Mouse (Mus musculus) c-Kit-positive CD71-negative TER-119-negative erythroid progenitor cells, embryonic 14.5 days (primary cell): ENCODE measurements around the gene Oprd1.

Experiments used
- DNase-seq: peaks from one replicate; pipeline ENCODE4 v3.0.0-alpha.2; 2013; ENCODE audit warnings: low read depth

The Oprd1 gene

GRCm38 (mm10) chr4:132079555-132080275 is 64.6 kb downstream of the Oprd1 start:
- DNase-seq, result peak; percentile 65

GRCm38 (mm10) chr4:132078296-132078714 is 66.0 kb downstream of the Oprd1 start:
- no peak for DNase-seq

GRCm38 (mm10) chr4:132077445-132077844 is 66.8 kb downstream of the Oprd1 start:
- peak; percentile 71 for DNase-seq

GRCm38 (mm10) chr4:132076480-132077405 is 67.5 kb downstream of the Oprd1 start:
- DNase-seq, result peak; percentile 83

- no peak for DNase-seq
Observed at GRCm38 (mm10) chr4:132075796-132076195, 68.5 kb downstream of the Oprd1 start.

- DNase-seq, result peak; percentile 97
Observed at GRCm38 (mm10) chr4:132074933-132075769, 69.1 kb downstream of the Oprd1 start, which contains the start of gene Epb41. Epb41 (minus strand) TSS chr4:132075321.

GRCm38 (mm10) chr4:132074077-132074932 is 70.0 kb downstream of the Oprd1 start, which contains the start of gene Gm10300:
Gm10300 (plus strand) TSS chr4:132074697.
- DNase-seq, result no peak

- DNase-seq, result no peak
Observed at GRCm38 (mm10) chr4:132072946-132073345, 71.3 kb downstream of the Oprd1 start.

GRCm38 (mm10) chr4:132072156-132072555 is 72.1 kb downstream of the Oprd1 start:
- no peak for DNase-seq

GRCm38 (mm10) chr4:132071674-132072073 is 72.6 kb downstream of the Oprd1 start:
- DNase-seq, result no peak

- DNase-seq, result no peak
Observed at GRCm38 (mm10) chr4:132067938-132068235, 76.4 kb downstream of the Oprd1 start.

GRCm38 (mm10) chr4:132067112-132067937 is 77.0 kb downstream of the Oprd1 start:
- no peak for DNase-seq

GRCm38 (mm10) chr4:132066101-132066773 is 78.0 kb downstream of the Oprd1 start:
- no peak for DNase-seq

- no peak for DNase-seq
Observed at GRCm38 (mm10) chr4:132065578-132065977, 78.7 kb downstream of the Oprd1 start.

- DNase-seq, result no peak
Observed at GRCm38 (mm10) chr4:132064550-132064949, 79.7 kb downstream of the Oprd1 start.

GRCm38 (mm10) chr4:132062934-132063884 is 81.1 kb downstream of the Oprd1 start:
- DNase-seq, result no peak

- DNase-seq, result no peak
Observed at GRCm38 (mm10) chr4:132062289-132062688, 82.0 kb downstream of the Oprd1 start.
